ENCODE assay signal across 8 mouse cellular contexts in genomic region chr2:101815250-101815934, GRCm38 (mm10).
DNase-seq lines count a peak whose midpoint lies in the region; ATAC-seq and TF ChIP-seq lines count a peak whose summit lies in the region.

No protein-coding gene starts in this region.

- no peaks in the 10 kb centered on the region for H3K27me3 ChIP-seq in embryonic facial prominence, embryonic 15.5 days
- no peaks in the 10 kb centered on the region for H3K27me3 ChIP-seq in midbrain, postnatal 0 days (ENCODE audit: insufficient read depth, low read length)

- no peak overlapping the region for H3K27ac ChIP-seq in embryonic facial prominence, embryonic 15.5 days (replicated peaks)
- H3K27ac ChIP-seq in midbrain, postnatal 0 days (ENCODE audit: low read depth, low read length) = no peak overlapping the region

- DNase-seq in gastrocnemius, postnatal 10 days = peak; percentile 44
- no peak for DNase-seq in gastrocnemius, adult 8-10 months (ENCODE audit: low spot score in 2 of 2)
- DNase-seq in right cerebral cortex, postnatal 4 days = peak; percentile 17
- no peak for DNase-seq in right cerebral cortex, adult 18-20 months
- DNase-seq in midbrain, postnatal 0 days (ENCODE audit: low spot score) = no peak
- DNase-seq in urinary bladder, postnatal 4 days (ENCODE audit: low spot score in 2 of 2) = no peak
- no peak for DNase-seq in right cerebral cortex, postnatal 10 days (ENCODE audit: low spot score in 2 of 2)

- H3K9me3 ChIP-seq in embryonic facial prominence, embryonic 15.5 days (replicated peaks) = no peaks in the 10 kb centered on the region
- H3K9me3 ChIP-seq in midbrain, postnatal 0 days (ENCODE audit: low read length) = no peaks in the 10 kb centered on the region

- H3K4me2 ChIP-seq in embryonic facial prominence, embryonic 15.5 days (replicated peaks) = no peak overlapping the region
- H3K4me2 ChIP-seq in midbrain, postnatal 0 days (ENCODE audit: low read depth, low read length, poor library complexity, severe bottlenecking) = no peak overlapping the region

- 32% methylated on average over 5 of the region's 5 CpGs for WGBS in embryonic facial prominence, embryonic 15.5 days
- WGBS in midbrain, postnatal 0 days = 41% methylated on average over 5 of the region's 5 CpGs

- H3K4me3 ChIP-seq in embryonic facial prominence, embryonic 15.5 days (replicated peaks) = no peak overlapping the region
- no peak overlapping the region for H3K4me3 ChIP-seq in midbrain, postnatal 0 days (ENCODE audit: low read depth, low read length)

- 0 out of 2 replicates have a peak, but pooled peaks cover 2% of the 10 kb centered on the region for H3K4me1 ChIP-seq in embryonic facial prominence, embryonic 15.5 days
- H3K4me1 ChIP-seq in midbrain, postnatal 0 days (ENCODE audit: insufficient read depth, low read length) = no peaks in the 10 kb centered on the region

- no peaks in the 10 kb centered on the region for H3K36me3 ChIP-seq in embryonic facial prominence, embryonic 15.5 days
- no peaks in the 10 kb centered on the region for H3K36me3 ChIP-seq in midbrain, postnatal 0 days (ENCODE audit: insufficient read depth, low read length)

- peak; percentile 54; the same call in 1 of the 2 replicates for ATAC-seq in embryonic facial prominence, embryonic 15.5 days (ENCODE audit: insufficient number of reproducible peaks, low FRiP score, low TSS enrichment, low read depth)
- no peak for ATAC-seq in midbrain, postnatal 0 days (ENCODE audit: low FRiP score)

- no peak overlapping the region for H3K9ac ChIP-seq in embryonic facial prominence, embryonic 15.5 days
- H3K9ac ChIP-seq in midbrain, postnatal 0 days (replicated peaks; ENCODE audit: low read length, poor library complexity, severe bottlenecking) = no peak overlapping the region

- peak; percentile 42 for TF ChIP-seq CTCF in midbrain, postnatal 0 days (IDR thresholded peaks at IDR 0.05)

Comparison
In these comparisons a context has a peak if more than half of its experiments do, and no peak if none do; other contexts are left out.
1. DNase-seq: peak in gastrocnemius, postnatal 10 days (single experiment) and right cerebral cortex, postnatal 4 days (single experiment); none in gastrocnemius, adult 8-10 months (0 of 2), right cerebral cortex, adult 18-20 months (single experiment), midbrain, postnatal 0 days (single experiment), urinary bladder, postnatal 4 days (0 of 2) and right cerebral cortex, postnatal 10 days (0 of 2).